Mouse (Mus musculus): Measurements from ENCODE around the gene Spryd4.

GRCm38 (mm10) chr10:128237807-128238480 lies 26.3 kb upstream of the Spryd4 start:
- TF ChIP-seq CTCF (IDR thresholded peaks at IDR 0.05; ENCODE audit: low read depth, low read length): no peak
- no peak for TF ChIP-seq POLR2A (IDR thresholded peaks at IDR 0.05; ENCODE audit: insufficient read depth, low read length)

Data from ES-Bruce4 (cell line).